8 mouse cellular contexts compared by ENCODE assay signal in genomic region chr10:61382281-61382731, GRCm38 (mm10). TPM values are rescaled to one million over a fixed set of nuclear protein-coding genes. Genes with fewer than 3 reads are reported as not detected.
DNase-seq lines count a peak whose midpoint lies in the region; ATAC-seq and TF ChIP-seq lines count a peak whose summit lies in the region.

No protein-coding gene starts in this region.

- H3K27me3 ChIP-seq in lung, embryonic 14.5 days (ENCODE audit: insufficient read depth, low read length): no peaks in the 10 kb centered on the region
- H3K27me3 ChIP-seq in intestine, postnatal 0 days (replicated peaks; ENCODE audit: control insufficient read depth, insufficient read depth, low read length): peaks cover 6% of the 10 kb centered on the region; the same call in 1 of the 2 replicates
- peaks cover 2% of the 10 kb centered on the region; the same call in 1 of the 2 replicates for H3K27me3 ChIP-seq in midbrain, embryonic 16.5 days (ENCODE audit: control insufficient read depth, insufficient read depth, low read depth, low read length)

- peak overlapping the region; percentile 77 for H3K9ac ChIP-seq in lung, embryonic 14.5 days
- H3K9ac ChIP-seq in intestine, postnatal 0 days (ENCODE audit: low read depth, low read length): 0 out of 2 replicates have a peak overlapping the region, but pooled peaks have one; percentile 69
- peak overlapping the region; percentile 86 for H3K9ac ChIP-seq in midbrain, embryonic 16.5 days (ENCODE audit: low read depth, low read length)

- peak; percentile 33 for DNase-seq in adrenal gland, adult 2 months
- no peak for DNase-seq in adrenal gland, adult 8-10 months
- DNase-seq in lung, embryonic 14.5 days: peak; percentile 39
- DNase-seq in lung, postnatal 14 days: no peak
- no peak for DNase-seq in frontal cortex, adult 2 months (ENCODE audit: extremely low spot score in 1 of 2, low spot score in 1 of 2)
- no peak for DNase-seq in left cerebral cortex, adult 18-20 months (ENCODE audit: low spot score in 2 of 2)

- no peaks in the 10 kb centered on the region for H3K9me3 ChIP-seq in lung, embryonic 14.5 days (ENCODE audit: low read depth, low read length)
- no peaks in the 10 kb centered on the region for H3K9me3 ChIP-seq in intestine, postnatal 0 days (ENCODE audit: control insufficient read depth)
- H3K9me3 ChIP-seq in midbrain, embryonic 16.5 days (replicated peaks; ENCODE audit: control insufficient read depth, low read length, poor library complexity, severe bottlenecking): no peaks in the 10 kb centered on the region

- H3K4me1 ChIP-seq in lung, embryonic 14.5 days (ENCODE audit: insufficient read depth): peaks cover 31% of the 10 kb centered on the region
- H3K4me1 ChIP-seq in intestine, postnatal 0 days (replicated peaks; ENCODE audit: control insufficient read depth, insufficient read depth, low read length): peaks cover 3% of the 10 kb centered on the region; the same call in 1 of the 2 replicates
- peaks cover 23% of the 10 kb centered on the region for H3K4me1 ChIP-seq in midbrain, embryonic 16.5 days (ENCODE audit: control insufficient read depth, insufficient read depth, low read length)

- peak overlapping the region; percentile 75 for H3K4me3 ChIP-seq in lung, embryonic 14.5 days (ENCODE audit: low read depth, low read length)
- H3K4me3 ChIP-seq in intestine, postnatal 0 days (ENCODE audit: low read depth, low read length): peak overlapping the region; percentile 63
- H3K4me3 ChIP-seq in midbrain, embryonic 16.5 days (ENCODE audit: low read depth, low read length): peak overlapping the region; percentile 72

- H3K36me3 ChIP-seq in lung, embryonic 14.5 days (ENCODE audit: insufficient read depth): 0 out of 2 replicates have a peak, but pooled peaks cover under 1% of the 10 kb centered on the region
- no peaks in the 10 kb centered on the region for H3K36me3 ChIP-seq in intestine, postnatal 0 days (ENCODE audit: control insufficient read depth, insufficient read depth)
- no peaks in the 10 kb centered on the region for H3K36me3 ChIP-seq in midbrain, embryonic 16.5 days (ENCODE audit: control insufficient read depth, insufficient read depth, low read length)

- peak overlapping the region; percentile 59; the same call in 1 of the 2 replicates for H3K27ac ChIP-seq in lung, embryonic 14.5 days (ENCODE audit: low read depth)
- H3K27ac ChIP-seq in intestine, postnatal 0 days (ENCODE audit: low read depth, low read length): no peak overlapping the region
- H3K27ac ChIP-seq in midbrain, embryonic 16.5 days (ENCODE audit: low read length): 0 out of 2 replicates have a peak overlapping the region, but pooled peaks have one; percentile 17

- WGBS in lung, embryonic 14.5 days: 1% methylated on average over 8 of the region's 8 CpGs
- WGBS in intestine, postnatal 0 days: 9% methylated on average over 8 of the region's 8 CpGs
- 1% methylated on average over 8 of the region's 8 CpGs for WGBS in midbrain, embryonic 16.5 days

- TF ChIP-seq CTCF in lung, embryonic 14.5 days (IDR thresholded peaks at IDR 0.05; ENCODE audit: low read depth): no peak
- TF ChIP-seq CTCF in intestine, postnatal 0 days (IDR thresholded peaks at IDR 0.05; ENCODE audit: low read depth): no peak

- peak overlapping the region; percentile 97 for H3K4me2 ChIP-seq in lung, embryonic 14.5 days
- peak overlapping the region; percentile 95 for H3K4me2 ChIP-seq in intestine, postnatal 0 days (replicated peaks; ENCODE audit: low read depth)
- H3K4me2 ChIP-seq in midbrain, embryonic 16.5 days (ENCODE audit: low read length): peak overlapping the region; percentile 94

- no peak for ATAC-seq in lung, embryonic 14.5 days (ENCODE audit: insufficient read depth)
- no peak for ATAC-seq in intestine, postnatal 0 days
- ATAC-seq in midbrain, embryonic 16.5 days: peak; percentile 24; the same call in 1 of the 2 replicates

RNA-seq across cellular contexts. Expression of gene Pald1, which starts 1.0 kb away (rescaled TPM):
- total RNA-seq in adrenal gland, adult 2 months (2021): 10 to 100 TPM; 18.5 to 26.6 TPM
- 17.7 and 22.8 TPM in 2 replicates for polyA plus RNA-seq in adrenal gland, adult 2 months (2012; rRNA removed)
- 10 to 100 TPM; 13.2 to 24.9 (median 19.0) TPM for total RNA-seq in adrenal gland, adult 8-10 months (2022)
- 44.1 and 47.5 TPM in 2 replicates for polyA plus RNA-seq in lung, embryonic 14.5 days (2014; fragmentation: Nextera tagmentation; extraction: Ambion mirVana)
- polyA plus RNA-seq in intestine, postnatal 0 days (2015; fragmentation: Nextera tagmentation; extraction: Ambion mirVana): 4.1 and 4.4 TPM in 2 replicates
- polyA plus RNA-seq in midbrain, embryonic 16.5 days (2015; fragmentation: Nextera tagmentation; extraction: Ambion mirVana): 20.2 and 20.6 TPM in 2 replicates
- 11.6 and 13.5 TPM in 2 replicates for polyA plus RNA-seq in frontal cortex, adult 2 months (2012; rRNA removed)
- total RNA-seq in left cerebral cortex, adult 18-20 months (2021): 1 to 10 TPM; 6.8 to 8.5 TPM

RNA-seq across cellular contexts. Expression of gene Nodal, which starts 35.5 kb away (rescaled TPM):
- total RNA-seq in adrenal gland, adult 2 months (2021): not detected
- polyA plus RNA-seq in adrenal gland, adult 2 months (2012; rRNA removed): 0.04 TPM in 1 of 2 replicates, not detected in the other
- not detected for total RNA-seq in adrenal gland, adult 8-10 months (2022)
- polyA plus RNA-seq in lung, embryonic 14.5 days (2014; fragmentation: Nextera tagmentation; extraction: Ambion mirVana): 0.08 TPM in 2 replicates
- polyA plus RNA-seq in intestine, postnatal 0 days (2015; fragmentation: Nextera tagmentation; extraction: Ambion mirVana): 0.10 TPM in 1 of 2 replicates, not detected in the other
- 0.30 and 0.48 TPM in 2 replicates for polyA plus RNA-seq in midbrain, embryonic 16.5 days (2015; fragmentation: Nextera tagmentation; extraction: Ambion mirVana)
- polyA plus RNA-seq in frontal cortex, adult 2 months (2012; rRNA removed): 0.38 and 0.70 TPM in 2 replicates
- under 1 TPM; 0.23 to 0.26 TPM for total RNA-seq in left cerebral cortex, adult 18-20 months (2021)

Comparison
In these comparisons a context has a peak if more than half of its experiments do, and no peak if none do; other contexts are left out.
1. DNase-seq: peak in adrenal gland, adult 2 months (single experiment) and lung, embryonic 14.5 days (single experiment); none in adrenal gland, adult 8-10 months (single experiment), lung, postnatal 14 days (single experiment), frontal cortex, adult 2 months (0 of 2) and left cerebral cortex, adult 18-20 months (0 of 2).
2. Peak in every context shown above with its lines, with median percentiles within 50 percentile points of each other: H3K4me2 ChIP-seq, H3K4me3 ChIP-seq and H3K9ac ChIP-seq.